Mouse (Mus musculus): ENCODE data around the gene Lamb1. TPM values are rescaled to one million over a fixed set of nuclear protein-coding genes. Genes with fewer than 3 reads are reported as not detected.

Lamb1 gene
- total and polyA plus RNA-seq, 2 experiments = 2.7 to 7.3 TPM

- Histone ChIP-seq H3K4me1 (ENCODE audit: control insufficient read depth, insufficient read depth, low read length) (peaks cover 4% of the 10 kb centered on the region), H3K36me3 (ENCODE audit: control insufficient read depth, insufficient read depth, low read length) (no peaks in the 10 kb centered on the region), H3K79me2 (ENCODE audit: control insufficient read depth, insufficient read depth, low read length) (no peaks in the 10 kb centered on the region), H3K9ac (ENCODE audit: low read depth, low read length) (no peak overlapping the region), H3K4me3 (ENCODE audit: insufficient read depth, low read depth, low read length) (no peak overlapping the region), H3K27ac (replicated peaks; ENCODE audit: insufficient read depth, low read depth, low read length) (no peak overlapping the region), H3K27me3 (ENCODE audit: control insufficient read depth, insufficient read depth, low read length) (no peaks in the 10 kb centered on the region; the same call in 1 of the 2 replicates)
- no peak for TF ChIP-seq POLR2A (IDR thresholded peaks at IDR 0.05; ENCODE audit: extremely low read depth, insufficient read depth, low read length)
- WGBS = 95% methylated on average over 11 of the region's 11 CpGs
- DNase-seq (ENCODE audit: extremely low read depth, low read depth, low spot score) = no peak
These were observed 13.2 kb downstream of the Lamb1 start for GRCm38 (mm10) chr12:31278270-31278669.

DNA sequence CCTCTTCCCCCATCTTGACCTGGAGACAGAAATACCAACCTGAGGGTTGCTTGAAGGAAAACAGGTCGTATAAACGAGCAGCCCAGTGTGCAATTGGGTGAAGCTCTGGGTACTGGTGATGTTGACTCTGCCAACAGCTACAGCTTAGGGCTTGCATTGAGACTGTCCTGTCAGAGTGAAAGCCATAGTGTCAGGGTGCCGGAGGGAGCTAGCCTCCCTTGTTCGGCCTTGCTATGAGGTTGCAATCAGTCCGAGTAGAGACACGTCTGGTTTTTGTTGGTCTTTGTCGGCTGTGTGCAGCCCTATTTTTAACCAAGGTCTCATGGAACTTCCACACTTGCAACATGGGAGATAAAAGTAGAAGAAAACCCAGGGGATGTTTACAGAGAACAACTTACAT lies 15.3 kb downstream of the Lamb1 start:
- Histone ChIP-seq H3K27me3 (ENCODE audit: control insufficient read depth, insufficient read depth, low read length) (peaks cover 3% of the 10 kb centered on the region), H3K4me3 (ENCODE audit: insufficient read depth, low read depth, low read length) (no peak overlapping the region), H3K9ac (ENCODE audit: low read depth, low read length) (no peak overlapping the region), H3K36me3 (ENCODE audit: control insufficient read depth, insufficient read depth, low read length) (no peaks in the 10 kb centered on the region), H3K4me1 (ENCODE audit: control insufficient read depth, insufficient read depth, low read length) (peaks cover 6% of the 10 kb centered on the region), H3K79me2 (ENCODE audit: control insufficient read depth, insufficient read depth, low read length) (no peaks in the 10 kb centered on the region), H3K27ac (replicated peaks; ENCODE audit: insufficient read depth, low read depth, low read length) (no peak overlapping the region)
- TF ChIP-seq POLR2A (IDR thresholded peaks at IDR 0.05; ENCODE audit: extremely low read depth, insufficient read depth, low read length) (no peak), CTCF (IDR thresholded peaks at IDR 0.05; ENCODE audit: low read depth, low read length) (no peak)
- WGBS = 85% methylated on average over 7 of the region's 7 CpGs
- no peak for DNase-seq (ENCODE audit: extremely low read depth, low read depth, low spot score)

- peaks cover 3% of the 10 kb centered on the region for H3K27me3 ChIP-seq (ENCODE audit: control insufficient read depth, insufficient read depth, low read length)
- TF ChIP-seq POLR2A (IDR thresholded peaks at IDR 0.05; ENCODE audit: extremely low read depth, insufficient read depth, low read length) (no peak), CTCF (IDR thresholded peaks at IDR 0.05; ENCODE audit: low read depth, low read length) (no peak)
- H3K4me3 ChIP-seq (ENCODE audit: insufficient read depth, low read depth, low read length) = no peak overlapping the region
- H3K9ac ChIP-seq (ENCODE audit: low read depth, low read length) = no peak overlapping the region
- WGBS = 82% methylated on average over 9 of the region's 9 CpGs
- H3K27ac ChIP-seq (replicated peaks; ENCODE audit: insufficient read depth, low read depth, low read length) = no peak overlapping the region
- peaks cover 6% of the 10 kb centered on the region for H3K4me1 ChIP-seq (ENCODE audit: control insufficient read depth, insufficient read depth, low read length)
- H3K36me3 ChIP-seq (ENCODE audit: control insufficient read depth, insufficient read depth, low read length) = no peaks in the 10 kb centered on the region
- DNase-seq (ENCODE audit: extremely low read depth, low read depth, low spot score) = no peak
- H3K79me2 ChIP-seq (ENCODE audit: control insufficient read depth, insufficient read depth, low read length) = no peaks in the 10 kb centered on the region
These were observed 16.1 kb downstream of the Lamb1 start for GRCm38 (mm10) chr12:31281100-31281591.

- Histone ChIP-seq H3K4me3 (ENCODE audit: insufficient read depth, low read depth, low read length) (no peak overlapping the region), H3K36me3 (ENCODE audit: control insufficient read depth, insufficient read depth, low read length) (no peaks in the 10 kb centered on the region), H3K27me3 (ENCODE audit: control insufficient read depth, insufficient read depth, low read length) (peaks cover 9% of the 10 kb centered on the region), H3K4me1 (ENCODE audit: control insufficient read depth, insufficient read depth, low read length) (peaks cover 6% of the 10 kb centered on the region), H3K9ac (ENCODE audit: low read depth, low read length) (no peak overlapping the region), H3K79me2 (ENCODE audit: control insufficient read depth, insufficient read depth, low read length) (no peaks in the 10 kb centered on the region), H3K27ac (replicated peaks; ENCODE audit: insufficient read depth, low read depth, low read length) (no peak overlapping the region)
- 68% methylated on average over 5 of the region's 5 CpGs for WGBS
- no peak for TF ChIP-seq CTCF (IDR thresholded peaks at IDR 0.05; ENCODE audit: low read depth, low read length)
- TF ChIP-seq POLR2A (IDR thresholded peaks at IDR 0.05; ENCODE audit: extremely low read depth, insufficient read depth, low read length) = no peak
- DNase-seq (ENCODE audit: extremely low read depth, low read depth, low spot score) = no peak
These were observed 17.2 kb downstream of the Lamb1 start for GRCm38 (mm10) chr12:31282241-31282640.

DNA sequence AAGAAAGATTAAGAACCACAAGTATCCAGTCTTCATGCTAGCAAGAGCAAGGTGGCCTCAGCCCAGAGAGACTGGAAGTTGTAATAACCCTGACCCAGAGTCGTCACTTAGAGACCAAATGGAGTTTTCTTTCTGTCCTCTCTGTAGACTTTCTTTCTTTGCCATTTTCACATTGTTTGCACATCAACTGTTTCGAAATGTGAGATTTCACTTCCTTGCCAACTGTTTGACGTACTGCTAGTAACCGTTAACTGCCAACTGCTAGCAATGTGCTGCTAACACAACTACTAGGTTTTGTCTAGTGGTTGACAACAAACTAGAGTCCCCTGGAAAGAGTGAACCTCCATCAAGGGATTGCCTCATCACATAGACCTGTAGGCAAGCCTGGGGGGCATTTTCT lies 18.1 kb downstream of the Lamb1 start:
- DNase-seq (ENCODE audit: extremely low read depth, low read depth, low spot score) = peak; percentile 90
- Histone ChIP-seq H3K4me3 (ENCODE audit: insufficient read depth, low read depth, low read length) (no peak overlapping the region), H3K79me2 (ENCODE audit: control insufficient read depth, insufficient read depth, low read length) (no peaks in the 10 kb centered on the region), H3K36me3 (ENCODE audit: control insufficient read depth, insufficient read depth, low read length) (no peaks in the 10 kb centered on the region), H3K9ac (ENCODE audit: low read depth, low read length) (no peak overlapping the region), H3K4me1 (ENCODE audit: control insufficient read depth, insufficient read depth, low read length) (peaks cover 6% of the 10 kb centered on the region), H3K27ac (replicated peaks; ENCODE audit: insufficient read depth, low read depth, low read length) (no peak overlapping the region), H3K27me3 (ENCODE audit: control insufficient read depth, insufficient read depth, low read length) (peaks cover 17% of the 10 kb centered on the region)
- WGBS = 23% methylated on average over 4 of the region's 4 CpGs
- TF ChIP-seq CTCF (IDR thresholded peaks at IDR 0.05; ENCODE audit: low read depth, low read length) = no peak
- TF ChIP-seq POLR2A (IDR thresholded peaks at IDR 0.05; ENCODE audit: extremely low read depth, insufficient read depth, low read length) = no peak

GRCm38 (mm10) chr12:31283617-31284136 lies 18.6 kb downstream of the Lamb1 start:
- no peaks in the 10 kb centered on the region for H3K79me2 ChIP-seq (ENCODE audit: control insufficient read depth, insufficient read depth, low read length)
- no peaks in the 10 kb centered on the region for H3K36me3 ChIP-seq (ENCODE audit: control insufficient read depth, insufficient read depth, low read length)
- peaks cover 6% of the 10 kb centered on the region for H3K4me1 ChIP-seq (ENCODE audit: control insufficient read depth, insufficient read depth, low read length)
- no peak overlapping the region for H3K4me3 ChIP-seq (ENCODE audit: insufficient read depth, low read depth, low read length)
- no peak for DNase-seq (ENCODE audit: extremely low read depth, low read depth, low spot score)
- peaks cover 18% of the 10 kb centered on the region for H3K27me3 ChIP-seq (ENCODE audit: control insufficient read depth, insufficient read depth, low read length)
- no peak for TF ChIP-seq POLR2A (IDR thresholded peaks at IDR 0.05; ENCODE audit: extremely low read depth, insufficient read depth, low read length)
- no peak for TF ChIP-seq CTCF (IDR thresholded peaks at IDR 0.05; ENCODE audit: low read depth, low read length)
- no peak overlapping the region for H3K9ac ChIP-seq (ENCODE audit: low read depth, low read length)
- WGBS = 57% methylated on average over 4 of the region's 4 CpGs
- H3K27ac ChIP-seq (replicated peaks; ENCODE audit: insufficient read depth, low read depth, low read length) = no peak overlapping the region
